1 mouse cellular context compared by ENCODE assay signal in genomic region chr17:32992699-32993474, GRCm38 (mm10).
TF ChIP-seq lines count a peak whose summit lies in the region.

Gene Zfp952, plus strand, starts transcription at chr17:32993129.

TF ChIP-seq in CH12.LX, 34 proteins besides CTCF, POLR2A, EP300 and RAD21 (continued from another document):
- peak; percentile 89 for TF ChIP-seq HCFC1 (IDR thresholded peaks at IDR 0.05; ENCODE audit: low read depth, low read length)
- TF ChIP-seq BHLHE40 (IDR thresholded peaks at IDR 0.05; ENCODE audit: low read depth, low read length), result no peak
- no peak for TF ChIP-seq ZKSCAN1 (IDR thresholded peaks at IDR 0.05; ENCODE audit: borderline replicate concordance, low read depth, low read length)
- TF ChIP-seq PAX5 (IDR thresholded peaks at IDR 0.05; ENCODE audit: low read length), result no peak
- no peak for TF ChIP-seq MAZ (IDR thresholded peaks at IDR 0.05; ENCODE audit: low read depth, low read length)
- TF ChIP-seq CHD1 (IDR thresholded peaks at IDR 0.05; ENCODE audit: low read depth, low read length), result no peak
- TF ChIP-seq POLR2AphosphoS2 (IDR thresholded peaks at IDR 0.05; ENCODE audit: low read depth, low read length), result no peak
- no peak for TF ChIP-seq ETS1 (conservative IDR thresholded peaks at IDR 0.05; ENCODE audit: low read depth, low read length)
- TF ChIP-seq NRF1 (IDR thresholded peaks at IDR 0.05; ENCODE audit: low read depth, low read length), result peak; percentile 66
- TF ChIP-seq ELF1 (IDR thresholded peaks at IDR 0.05; ENCODE audit: low read depth, low read length), result 0 out of 2 replicates have a peak, but pooled peaks have one; percentile 17
- TF ChIP-seq SMC3 (IDR thresholded peaks at IDR 0.05; ENCODE audit: low read depth, low read length), result no peak
- no peak for TF ChIP-seq RCOR1 (conservative IDR thresholded peaks at IDR 0.05; ENCODE audit: low read depth, low read length)
- TF ChIP-seq JUN (IDR thresholded peaks at IDR 0.05; ENCODE audit: insufficient read depth, low read depth, low read length), result no peak
- peak; percentile 87 for TF ChIP-seq CHD2 (IDR thresholded peaks at IDR 0.05; ENCODE audit: low read length)
TF ChIP-seq in CH12.LX: peak in this region for 13.
